Mouse (Mus musculus): Measurements from ENCODE around the gene Rhcg.
A peak's percentile ranks its signal among the peaks of the same experiment; 100 is the strongest.

Gene Rhcg

DNA sequence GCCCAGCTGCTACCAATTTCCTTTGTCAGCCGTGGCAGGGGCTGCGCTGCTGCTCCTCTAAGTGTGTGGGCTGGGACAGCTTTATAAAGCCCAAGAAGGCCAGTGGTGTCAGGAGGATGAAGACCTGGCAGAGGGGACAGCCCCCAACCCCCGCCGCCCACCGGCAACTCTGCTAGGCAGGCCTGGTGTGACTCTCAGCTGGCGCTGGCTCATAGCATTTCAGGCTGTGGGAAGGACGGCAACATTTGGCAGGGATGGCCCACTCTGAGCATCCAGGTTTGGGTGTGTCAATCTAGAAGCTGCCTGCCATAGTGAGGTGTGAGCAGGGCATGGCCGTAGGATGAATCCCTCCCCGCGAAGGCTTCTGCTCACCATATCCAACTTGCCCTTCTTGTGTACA lies 17.3 kb downstream of the Rhcg start:
- no peak for DNase-seq

DNA sequence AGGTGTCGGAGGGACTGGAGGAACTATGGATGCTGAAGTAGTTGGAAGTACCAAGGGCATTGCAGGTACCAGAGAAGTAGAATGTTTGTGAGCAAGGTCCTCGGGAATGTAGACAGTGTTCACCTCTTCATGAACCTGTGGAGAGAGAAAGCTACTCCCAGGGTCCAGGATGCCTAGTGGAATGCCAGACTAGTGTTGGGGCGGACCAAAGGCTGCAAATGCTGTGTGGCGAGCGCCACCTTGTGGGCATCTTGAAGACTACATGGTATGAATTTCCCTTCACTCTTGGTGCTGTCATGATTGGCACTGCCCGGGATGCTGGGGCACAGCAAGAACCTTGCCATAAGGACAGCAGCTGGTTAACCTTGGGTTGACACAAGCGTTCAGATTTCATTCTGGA lies 22.6 kb downstream of the Rhcg start:
- DNase-seq = peak; percentile 70

- peak; percentile 19 for DNase-seq
Observed at GRCm38 (mm10) chr7:79591812-79592731, 25.4 kb downstream of the Rhcg start.

DNA sequence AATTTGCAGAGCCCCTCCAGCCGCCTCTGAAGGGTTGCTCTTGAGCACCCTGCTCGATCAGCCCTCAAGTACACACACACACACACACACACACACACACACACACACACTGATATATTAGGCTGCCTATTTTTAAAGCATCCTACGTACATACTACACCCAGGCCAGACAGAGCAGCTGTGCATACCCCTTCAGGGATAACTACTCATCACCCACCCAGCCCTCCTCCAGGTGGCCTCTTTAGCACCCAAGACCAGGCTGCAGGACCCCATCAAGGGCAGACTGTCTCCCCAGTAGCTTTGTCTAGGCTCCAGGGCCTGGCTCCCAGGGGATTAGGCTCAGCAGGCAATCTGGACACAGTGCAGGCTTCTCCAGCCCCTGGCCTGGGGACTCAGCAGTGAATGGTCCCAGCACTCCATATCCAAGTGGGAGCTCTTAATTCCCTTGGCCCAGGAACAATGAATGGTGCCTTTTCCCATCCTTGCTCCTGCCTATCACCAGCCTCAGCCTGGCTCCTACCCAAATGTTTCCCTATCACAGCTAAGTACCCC lies 26.8 kb downstream of the Rhcg start:
- no peak for DNase-seq

GRCm38 (mm10) chr7:79589763-79590559 lies 27.5 kb downstream of the Rhcg start:
- no peak for DNase-seq

DNA sequence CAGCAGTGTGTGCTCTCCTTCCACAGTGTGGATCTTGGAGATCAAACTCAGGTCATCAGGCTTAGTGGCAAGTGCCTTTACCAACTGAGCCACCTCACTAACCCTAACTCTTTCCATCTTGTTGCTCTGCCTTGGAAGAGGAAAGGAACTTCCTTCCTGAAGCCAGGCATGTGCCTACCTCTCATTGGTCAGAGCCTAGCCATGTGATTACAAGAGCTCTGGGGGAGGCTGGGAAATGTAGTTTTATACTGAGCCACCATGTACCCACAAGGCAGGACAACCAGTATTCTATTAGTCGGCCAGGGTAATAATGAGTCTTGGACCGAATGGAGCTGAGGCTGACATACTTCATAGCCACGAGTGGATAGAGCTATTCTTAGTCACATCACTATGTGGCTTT lies 29.2 kb downstream of the Rhcg start:
- no peak for DNase-seq

- DNase-seq = no peak
Observed at GRCm38 (mm10) chr7:79578851-79579241, 38.6 kb downstream of the Rhcg start.

- DNase-seq = no peak
Observed at GRCm38 (mm10) chr7:79577931-79578850, 39.3 kb downstream of the Rhcg start.

- no peak for DNase-seq
Observed at GRCm38 (mm10) chr7:79577096-79577874, 40.2 kb downstream of the Rhcg start.

DNA sequence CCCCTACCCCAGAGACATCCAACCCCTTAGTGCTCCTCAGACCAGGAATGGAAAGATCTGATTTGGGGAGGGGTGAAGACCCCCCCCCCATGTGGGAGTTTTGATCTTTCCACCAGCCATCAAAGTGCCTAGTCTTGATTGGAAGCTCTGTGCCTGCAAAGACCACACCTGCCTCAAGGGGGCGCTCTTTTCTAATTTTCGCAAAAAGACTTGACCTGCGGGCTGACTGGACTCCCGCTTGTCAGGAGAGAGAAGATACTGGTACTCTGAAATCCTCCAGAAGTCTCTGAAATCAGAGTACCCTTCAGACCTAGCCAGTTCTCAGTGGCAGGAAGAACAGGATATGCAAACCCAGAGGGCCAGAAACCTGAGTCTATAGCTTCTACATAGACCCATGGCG lies 40.8 kb downstream of the Rhcg start:
- peak; percentile 39 for DNase-seq

DNA sequence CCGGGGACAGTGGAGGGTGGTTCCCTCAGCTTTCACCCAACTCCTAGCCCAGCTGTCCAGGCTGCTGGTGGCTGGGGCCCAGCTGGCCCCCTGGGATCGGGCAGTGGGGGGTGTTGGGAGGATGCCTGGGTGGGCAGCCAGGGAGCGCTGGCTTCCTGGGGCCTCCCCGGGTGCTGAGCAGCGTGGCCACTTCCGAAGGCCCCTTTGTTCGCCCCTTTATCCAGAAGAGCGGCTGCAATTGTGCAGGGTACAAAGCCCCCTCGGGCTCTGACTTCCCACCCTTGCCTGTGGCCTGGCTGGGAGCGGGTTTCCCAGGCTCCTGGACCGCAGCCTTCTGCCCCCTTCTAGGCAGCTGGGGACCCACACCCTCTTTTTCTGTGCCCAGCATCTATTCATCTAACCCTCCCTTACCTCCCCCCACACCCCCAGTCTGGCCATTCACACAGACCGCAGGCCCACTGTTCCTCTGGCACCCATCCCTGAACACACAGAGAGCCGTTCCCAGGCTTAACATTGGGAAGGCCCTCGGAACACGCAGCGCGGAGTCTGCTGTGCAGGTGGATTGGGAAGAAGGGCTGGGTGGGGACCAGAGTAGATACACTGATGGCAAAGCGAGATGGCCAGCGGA lies 45.2 kb downstream of the Rhcg start:
- DNase-seq = no peak

DNA sequence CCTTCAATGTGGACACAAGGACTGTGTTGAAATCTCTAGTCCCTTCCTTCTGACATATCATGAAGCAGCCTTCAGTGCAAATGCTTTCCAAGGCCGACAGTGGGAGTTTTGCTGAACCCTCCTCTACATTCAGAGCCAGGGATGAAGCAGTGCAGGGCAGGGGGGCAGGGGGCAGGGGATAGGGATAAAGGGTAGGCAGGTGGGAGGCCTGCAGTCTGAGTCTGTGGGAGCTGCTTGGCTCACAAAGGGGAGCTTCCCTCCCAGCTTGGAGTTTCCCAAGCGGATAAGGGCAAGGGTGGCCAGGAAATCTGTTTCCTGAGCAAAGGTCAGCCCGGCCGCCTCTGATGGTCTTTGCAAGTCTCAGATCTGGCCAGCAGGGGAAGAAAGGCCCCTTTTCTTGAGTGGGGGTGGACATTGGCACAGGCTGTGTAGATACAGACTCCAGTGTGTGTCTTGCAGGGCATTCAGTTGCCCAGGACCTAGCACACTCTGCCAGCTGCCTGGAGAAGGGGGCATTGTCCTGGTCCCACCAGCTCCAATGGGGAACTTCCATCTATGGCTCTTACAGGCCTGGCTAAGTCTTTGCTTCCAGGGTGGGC lies 48.4 kb downstream of the Rhcg start:
- no peak for DNase-seq

DNA sequence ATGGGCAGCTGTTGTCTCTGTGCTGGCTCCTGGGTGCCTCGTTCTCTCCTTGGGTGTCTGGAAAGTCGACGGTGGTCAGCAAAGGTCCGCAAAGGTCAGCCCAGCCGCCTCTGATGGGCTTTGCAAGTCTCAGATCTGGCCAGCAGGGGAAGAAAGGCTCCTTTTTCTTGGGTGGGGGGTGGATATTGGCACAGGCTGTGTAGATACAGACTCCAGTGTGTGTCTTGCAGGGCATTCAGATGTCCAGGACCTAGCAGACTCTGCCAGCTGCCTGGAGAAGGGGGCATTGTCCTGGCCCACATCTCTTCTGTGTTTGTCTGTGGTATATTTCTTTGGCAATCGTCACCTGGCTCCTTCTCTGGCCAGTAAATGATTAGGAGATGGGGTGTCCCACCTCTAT lies 49.2 kb downstream of the Rhcg start:
- no peak for DNase-seq

DNA sequence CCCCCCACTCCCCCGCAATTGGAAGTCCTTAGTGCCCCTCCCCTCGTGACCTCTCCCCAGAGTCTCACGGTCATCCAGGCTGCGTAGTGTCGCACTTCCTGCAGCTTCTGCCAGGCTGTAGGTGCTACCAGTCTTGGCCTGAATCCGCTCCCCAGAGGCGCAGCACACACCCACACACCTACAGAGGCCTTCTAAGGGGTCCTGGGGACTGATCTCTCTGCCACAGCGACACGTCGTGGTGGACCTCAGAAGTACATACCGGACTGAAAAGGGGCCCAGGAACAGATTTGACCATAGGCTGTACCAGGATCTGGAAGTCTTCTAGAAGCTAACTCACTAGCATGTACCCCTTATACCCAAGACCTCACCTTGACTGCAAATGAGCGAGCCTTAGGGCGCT lies 53.8 kb downstream of the Rhcg start:
- no peak for DNase-seq

DNA sequence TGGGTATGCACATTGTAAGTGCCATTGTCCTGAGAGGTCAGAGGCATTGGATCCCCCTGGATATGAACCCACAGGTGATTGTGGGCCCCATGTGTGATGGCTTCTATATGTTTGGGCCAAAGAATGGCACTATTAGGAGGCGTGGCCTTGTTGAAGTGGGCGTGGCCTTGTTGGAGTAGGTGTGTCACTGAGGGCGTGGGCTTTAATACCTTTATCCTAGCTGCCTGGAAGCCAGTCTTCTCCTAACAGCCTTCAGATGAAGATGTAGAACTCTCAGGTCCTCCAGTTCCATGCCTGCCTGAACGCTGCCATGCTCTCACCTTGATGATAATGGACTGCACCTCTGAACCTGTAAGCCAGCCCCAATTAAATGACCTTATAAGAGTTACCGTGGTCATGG lies 55.1 kb downstream of the Rhcg start:
- no peak for DNase-seq

DNA sequence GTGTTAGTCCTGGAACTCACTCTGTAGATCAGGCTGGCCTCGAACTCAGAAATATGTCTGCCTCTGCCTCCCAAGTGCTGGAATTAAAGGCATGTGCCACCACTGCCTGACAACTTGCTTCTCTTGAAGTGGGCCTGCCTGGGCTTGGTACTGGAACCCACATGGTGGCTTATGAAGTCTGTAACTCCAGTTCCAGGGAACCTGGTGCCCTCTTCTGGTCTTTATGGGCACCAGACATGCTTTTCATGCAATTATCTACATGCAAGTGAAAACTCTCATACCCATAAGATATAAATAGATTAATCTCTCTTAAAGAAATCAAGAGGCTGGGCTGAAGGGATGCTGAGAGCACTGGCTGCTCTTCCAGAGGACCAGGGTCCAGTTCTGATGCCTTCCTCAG lies 58.8 kb downstream of the Rhcg start:
- DNase-seq = no peak

GRCm38 (mm10) chr7:79557728-79558221 lies 59.7 kb downstream of the Rhcg start:
- no peak for DNase-seq

DNA sequence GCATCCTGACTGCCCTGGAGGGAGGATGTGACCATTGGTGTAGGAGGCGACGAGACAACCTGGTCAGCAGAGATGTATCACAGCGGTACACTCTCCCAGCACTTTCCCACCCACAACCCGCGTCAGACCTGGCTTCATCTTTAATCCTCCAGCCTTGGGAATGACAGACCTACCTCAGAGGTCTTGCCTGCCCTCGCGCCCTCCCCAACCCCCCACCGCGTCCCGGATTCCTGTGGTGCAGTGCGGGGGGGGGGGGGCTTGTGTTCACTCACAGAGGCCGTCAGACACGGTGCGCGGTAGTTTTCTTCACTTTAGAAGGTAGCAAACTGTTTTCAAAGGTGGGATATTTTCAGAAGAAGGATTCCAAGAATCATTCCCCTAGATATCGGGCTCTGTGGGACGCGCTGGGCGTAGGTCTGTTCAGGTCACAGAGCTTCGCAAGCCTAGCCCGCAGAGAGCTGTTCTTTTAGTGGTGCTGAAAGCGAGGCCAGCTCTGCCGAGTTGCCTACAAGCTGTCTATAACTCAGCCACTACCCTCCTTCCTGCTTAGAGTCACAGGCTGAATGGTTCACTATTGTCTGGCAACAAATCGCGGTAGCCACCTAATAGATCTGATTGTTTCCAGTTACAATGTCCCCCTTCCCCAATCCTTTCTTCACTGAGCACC lies 62.0 kb downstream of the Rhcg start:
- no peak for DNase-seq

DNA sequence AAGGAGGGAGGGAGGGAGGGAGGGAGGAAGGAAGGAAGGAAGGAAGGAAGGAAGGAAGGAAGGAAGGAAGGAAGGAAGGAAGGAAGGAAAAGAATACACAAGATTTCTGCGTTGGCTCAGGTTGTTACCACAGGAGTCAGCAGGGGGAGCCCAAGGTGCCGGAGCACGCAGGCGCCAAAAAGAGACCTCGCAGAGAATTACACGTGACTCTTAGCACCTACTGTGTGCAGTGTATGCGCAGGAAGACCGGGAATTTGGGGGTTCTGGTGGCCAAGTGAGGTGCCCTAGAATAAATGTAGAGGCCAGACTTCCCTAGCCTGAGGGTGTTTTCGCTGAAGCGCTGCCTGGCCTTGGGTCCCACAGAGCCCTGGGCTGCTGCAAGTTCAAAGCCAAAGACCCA lies 64.8 kb downstream of the Rhcg start:
- DNase-seq = no peak

- no peak for DNase-seq
Observed at GRCm38 (mm10) chr7:79548893-79549555, 68.4 kb downstream of the Rhcg start.

All from cerebellum, adult 9-11 months (tissue).